Mouse (Mus musculus): ENCODE data around the gene Tmem269.

The Tmem269 gene

DNA sequence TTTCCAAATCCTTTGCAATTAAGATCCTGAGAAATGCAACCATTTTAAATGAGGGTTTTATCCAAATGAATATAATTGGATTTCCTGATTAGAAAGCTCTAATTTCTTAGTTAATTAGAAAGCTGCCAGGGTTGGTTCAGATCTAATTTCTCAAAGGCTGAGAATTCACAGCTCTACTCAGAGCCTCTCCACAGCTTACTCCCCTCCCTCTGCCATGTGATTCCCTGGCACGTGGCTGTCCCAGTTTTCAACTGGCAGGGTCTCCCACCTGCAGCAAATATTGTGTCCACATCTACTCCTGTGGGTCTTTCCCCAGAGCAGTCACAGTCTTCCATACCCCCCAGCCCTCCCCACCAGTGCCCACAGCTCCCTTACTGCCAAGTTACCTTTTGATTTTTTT is 34.5 kb downstream of the Tmem269 start:
- CTCF ChIA-PET, result interaction anchor here (0.9 kb wide), 1 partner anchor 10 kb away, joined by 3 read pairs; no protein-coding TSS in a partner anchor

DNA sequence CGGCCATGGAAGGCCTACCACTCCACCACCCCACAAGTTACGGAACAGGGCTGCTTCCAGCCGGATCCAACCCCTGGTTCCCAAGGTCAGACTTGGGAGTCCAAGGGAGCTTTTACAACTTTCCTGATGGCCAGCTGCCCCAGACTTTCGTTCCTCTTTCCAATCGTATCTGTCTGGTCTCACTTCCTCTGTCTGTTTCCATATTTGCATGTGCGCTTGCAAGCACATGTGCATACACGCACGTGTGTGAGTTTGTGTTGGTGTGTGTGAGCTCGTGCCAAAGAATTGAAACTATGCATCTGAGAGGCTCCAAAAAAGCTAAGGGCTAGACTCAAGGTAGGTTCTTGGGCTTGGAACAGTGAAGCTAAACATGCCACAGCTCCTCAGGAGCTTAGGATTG is 36.6 kb downstream of the Tmem269 start:
- CTCF ChIA-PET, result interaction anchor here (0.7 kb wide), 1 partner anchor 186 kb away, joined by 10 read pairs; no protein-coding TSS in a partner anchor

DNA sequence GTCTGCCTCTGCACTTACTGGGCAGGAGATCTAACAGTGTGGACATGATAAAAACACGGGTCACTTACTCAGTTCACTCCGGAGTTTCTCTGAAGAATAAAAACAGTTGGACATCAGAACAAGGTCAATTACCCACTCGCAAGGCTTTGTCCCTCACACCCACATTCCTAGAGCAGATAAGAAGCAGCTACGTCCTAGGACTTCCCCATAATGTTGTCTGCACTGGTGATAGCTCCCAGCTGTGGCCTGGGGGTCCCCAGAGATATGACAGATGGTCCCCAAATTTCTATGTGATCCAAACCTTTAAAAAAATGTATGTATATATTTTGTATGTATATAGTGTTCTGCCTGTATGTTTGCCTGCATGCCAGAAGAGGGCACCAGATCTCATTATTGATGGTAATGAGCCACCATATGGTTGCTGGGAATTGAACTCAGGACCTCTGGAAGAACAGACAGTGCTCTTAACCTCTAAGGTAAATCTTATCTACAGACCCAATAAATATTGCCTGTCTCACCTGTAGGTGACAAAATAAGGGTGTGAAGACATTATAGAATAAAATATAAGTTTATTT is 37.8 kb downstream of the Tmem269 start:
- CTCF ChIA-PET, result no interaction called here

DNA sequence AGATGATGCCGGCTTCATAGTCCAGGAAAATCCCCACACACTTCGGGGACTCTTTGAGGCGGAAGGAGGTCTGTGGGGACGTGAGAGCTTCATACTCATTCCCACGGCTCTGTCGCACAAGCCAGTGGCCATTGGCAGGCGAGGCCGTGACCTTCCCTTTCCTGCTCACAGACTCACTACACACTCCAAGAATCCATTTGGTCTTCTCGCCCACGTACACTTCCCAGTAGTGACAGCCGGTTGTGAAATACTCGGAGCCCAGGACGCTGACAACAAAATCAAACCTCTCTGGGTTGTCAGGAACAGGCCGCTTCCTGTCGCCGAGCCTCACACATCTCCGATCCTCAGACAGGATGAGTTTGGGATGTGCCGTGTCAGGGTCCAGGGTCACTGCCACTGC is 39.7 kb downstream of the Tmem269 start:
- CTCF ChIA-PET, result interaction anchor here (0.9 kb wide), 1 partner anchor 54 kb away, joined by 3 read pairs; no protein-coding TSS in a partner anchor

DNA sequence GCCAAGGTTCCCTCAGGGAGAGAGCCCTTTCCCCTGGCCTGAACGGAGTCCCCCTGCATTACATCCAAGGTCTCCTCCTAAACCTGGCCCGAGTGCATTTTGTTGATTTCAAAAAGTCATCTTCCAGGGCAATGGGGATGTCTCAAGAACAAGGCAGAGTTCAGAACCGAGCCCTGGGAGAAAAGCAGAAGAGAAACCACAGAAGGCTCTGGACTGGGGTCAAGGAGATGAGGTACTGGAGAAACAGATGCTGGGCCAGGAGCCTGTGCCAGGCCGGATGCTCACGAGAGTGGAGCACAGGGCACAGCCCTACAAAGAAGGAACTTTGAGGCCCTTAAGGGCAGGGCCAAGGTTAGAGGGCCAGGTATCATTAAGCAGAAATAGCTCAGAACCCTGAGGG is 40.3 kb downstream of the Tmem269 start:
- CTCF ChIA-PET, result interaction anchor here (0.6 kb wide), 1 partner anchor 528 kb away, joined by 5 read pairs; no protein-coding TSS in a partner anchor

DNA sequence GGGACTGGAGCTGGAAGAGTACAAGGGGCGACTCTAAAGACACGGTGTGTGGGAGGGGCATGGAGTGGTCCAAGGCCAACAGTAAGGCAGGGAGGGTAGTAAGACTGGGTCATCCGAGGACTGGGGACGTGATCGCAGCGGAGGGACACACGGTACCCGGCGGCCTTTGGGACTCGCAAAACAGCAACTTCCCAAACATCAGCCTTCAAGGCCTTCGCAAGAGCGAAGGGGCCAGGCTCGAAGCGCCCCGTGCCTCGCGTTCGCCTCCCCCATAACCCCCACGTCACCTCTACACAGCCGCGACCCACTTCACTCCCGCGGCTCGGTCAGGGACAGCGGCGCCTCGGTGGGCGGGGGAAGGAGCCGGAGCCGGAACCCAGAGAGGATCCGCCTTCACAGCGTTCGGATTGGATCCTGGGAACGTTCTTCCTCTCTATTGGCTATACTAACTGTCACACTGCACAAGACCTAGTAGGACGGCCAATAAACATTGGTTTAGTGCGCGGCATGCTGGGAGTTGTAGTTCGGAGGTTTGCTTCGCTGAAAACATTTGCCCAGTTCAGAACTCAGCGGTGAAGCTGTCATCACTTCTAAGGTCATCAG is 44.1 kb downstream of the Tmem269 start, which contains the start of gene Zfp691:
Gene Zfp691, minus strand, starts transcription at position 345 of the 603 bp plus-strand sequence.
- CTCF ChIA-PET, result no interaction called here

DNA sequence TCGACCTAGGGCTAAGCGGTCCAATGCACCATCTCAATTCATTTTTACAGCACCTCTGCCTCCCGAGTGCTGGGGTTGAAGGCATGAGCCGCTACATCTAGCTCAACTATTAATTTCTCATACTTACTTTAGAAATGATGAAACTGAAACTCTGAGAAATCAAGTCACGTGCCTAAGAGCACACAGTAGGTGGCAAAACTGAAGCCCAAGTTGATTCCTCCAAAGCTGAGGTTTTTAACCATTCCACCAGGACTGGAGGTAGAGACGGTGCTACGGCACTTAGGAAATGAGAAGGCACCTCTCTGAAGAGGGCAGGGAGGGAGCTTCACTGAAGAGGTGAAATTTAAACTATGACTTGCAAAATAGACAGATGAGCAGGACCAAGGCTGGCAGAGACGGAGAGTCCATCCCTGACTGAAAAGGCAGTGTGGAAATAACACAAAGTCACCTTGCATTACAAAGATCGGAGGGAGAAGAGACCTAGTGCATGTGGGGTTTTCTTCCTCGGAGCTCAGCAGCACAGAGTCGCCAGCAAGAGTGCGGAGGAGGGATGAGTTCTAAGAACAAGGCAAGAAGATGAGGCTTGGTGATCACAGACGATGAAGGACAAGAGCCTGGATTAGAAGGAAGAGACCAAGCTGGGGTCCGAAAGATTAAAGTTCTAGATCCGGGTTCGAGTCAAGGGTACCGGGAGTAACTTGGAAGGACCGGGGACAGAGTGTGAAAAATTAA is 44.9 kb downstream of the Tmem269 start:
- CTCF ChIA-PET, result interaction anchor here (0.5 kb wide), 2 partner anchors 17 to 35 kb away, joined by 3 read pairs; partner anchors contain the start of gene Ermap

DNA sequence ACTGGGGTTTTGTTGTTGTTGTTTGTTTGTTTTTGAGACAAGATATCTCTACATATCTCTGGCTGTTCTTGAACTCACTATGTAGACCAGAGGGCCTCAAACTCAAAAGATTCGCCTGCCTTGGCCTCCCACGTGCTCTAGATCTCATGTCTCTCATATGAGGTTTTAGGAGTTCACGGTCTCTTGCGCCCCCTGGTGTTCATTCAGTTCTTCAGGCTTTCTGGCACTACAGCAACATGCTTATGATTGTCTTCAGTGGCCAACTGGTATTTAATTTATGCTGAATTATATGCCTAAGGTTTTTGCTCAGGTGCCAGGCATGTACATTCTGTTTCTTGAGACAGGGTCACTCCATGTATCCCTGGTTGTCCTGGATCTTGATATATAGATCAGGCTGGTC is 50.4 kb downstream of the Tmem269 start:
- CTCF ChIA-PET, result no interaction called here

DNA sequence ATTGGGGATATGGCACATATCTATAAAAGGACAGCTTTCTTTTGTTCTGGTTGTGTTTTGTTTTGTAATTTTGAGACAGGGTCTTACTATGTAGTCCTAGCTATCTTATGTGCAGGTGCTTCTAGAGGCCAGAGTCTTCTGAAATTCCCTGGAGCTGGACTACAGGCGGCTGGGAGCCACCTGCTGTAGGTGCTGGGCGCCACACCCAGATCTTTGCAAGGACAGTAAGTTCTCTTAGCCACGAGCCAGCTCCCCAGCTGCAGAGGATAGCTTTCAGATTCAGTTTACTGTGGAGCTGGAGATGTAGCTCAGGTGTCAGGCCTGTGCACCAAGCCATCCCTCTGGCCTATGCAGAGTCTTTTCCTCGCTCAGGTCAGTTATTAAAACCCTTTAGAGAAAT is 50.9 kb downstream of the Tmem269 start:
- CTCF ChIA-PET, result interaction anchor here (0.6 kb wide), 1 partner anchor 56 kb away, joined by 4 read pairs; no protein-coding TSS in a partner anchor

DNA sequence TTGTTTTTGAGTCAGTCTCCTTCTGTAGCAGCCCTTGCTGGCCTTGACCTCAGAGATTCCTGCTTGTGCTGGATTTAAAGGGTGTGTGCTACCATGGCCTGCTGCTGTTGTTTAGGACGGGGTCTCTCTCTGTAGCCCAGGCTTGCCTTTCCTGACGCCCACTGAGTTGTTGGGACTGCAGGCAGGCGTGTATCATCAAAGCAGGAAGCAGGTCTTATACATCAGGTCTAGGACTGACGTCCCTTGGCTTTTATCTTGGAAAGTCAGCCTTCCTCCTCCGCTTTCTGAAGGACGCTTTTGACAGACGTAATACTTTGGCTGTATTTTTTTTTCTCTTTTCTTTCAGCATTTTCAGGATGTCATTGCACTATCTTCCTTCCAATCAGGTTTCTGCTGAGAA is 52.1 kb downstream of the Tmem269 start:
- CTCF ChIA-PET, result no interaction called here

DNA sequence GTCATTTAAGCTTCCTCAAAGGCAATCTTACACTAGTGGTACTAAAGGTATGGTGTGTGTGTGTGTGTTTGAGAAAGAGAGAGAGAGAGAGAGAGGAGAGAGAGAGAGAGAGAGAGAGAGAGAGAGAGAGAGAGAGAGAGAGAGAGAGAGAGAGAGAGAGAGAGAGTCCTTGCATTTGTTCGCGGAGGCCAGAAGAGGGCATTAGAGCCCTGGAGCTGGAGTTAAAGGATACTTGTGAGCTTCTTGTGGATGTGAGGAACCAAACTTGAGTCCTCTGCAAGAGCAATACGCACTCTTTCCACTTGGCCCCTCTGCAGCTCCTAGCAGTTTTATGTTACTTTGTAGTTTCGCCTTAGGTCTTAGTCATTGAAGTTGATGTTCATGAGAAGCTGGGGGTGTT is 55.0 kb downstream of the Tmem269 start:
- CTCF ChIA-PET, result interaction anchor here (0.6 kb wide), 1 partner anchor 158 kb away, joined by 4 read pairs; no protein-coding TSS in a partner anchor

DNA sequence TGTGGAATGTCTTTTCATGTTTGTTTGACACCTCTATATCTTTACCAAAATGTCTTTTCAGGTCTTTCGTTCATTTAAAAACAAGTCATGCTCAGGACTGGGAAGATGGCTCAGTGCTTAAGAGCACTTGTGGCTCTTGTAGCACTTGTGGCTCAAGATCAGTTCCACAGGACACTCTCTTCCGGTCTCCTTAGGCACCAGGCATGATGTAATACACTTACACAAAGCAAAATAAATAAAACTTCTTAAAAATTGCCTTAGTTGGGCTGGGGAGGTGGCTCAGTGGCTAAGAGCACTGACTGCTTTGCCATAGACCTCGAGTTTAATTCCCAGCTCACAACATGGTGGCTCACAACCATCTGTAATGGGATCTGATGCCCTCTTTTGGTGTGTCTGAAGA is 56.7 kb downstream of the Tmem269 start:
- CTCF ChIA-PET, result no interaction called here

DNA sequence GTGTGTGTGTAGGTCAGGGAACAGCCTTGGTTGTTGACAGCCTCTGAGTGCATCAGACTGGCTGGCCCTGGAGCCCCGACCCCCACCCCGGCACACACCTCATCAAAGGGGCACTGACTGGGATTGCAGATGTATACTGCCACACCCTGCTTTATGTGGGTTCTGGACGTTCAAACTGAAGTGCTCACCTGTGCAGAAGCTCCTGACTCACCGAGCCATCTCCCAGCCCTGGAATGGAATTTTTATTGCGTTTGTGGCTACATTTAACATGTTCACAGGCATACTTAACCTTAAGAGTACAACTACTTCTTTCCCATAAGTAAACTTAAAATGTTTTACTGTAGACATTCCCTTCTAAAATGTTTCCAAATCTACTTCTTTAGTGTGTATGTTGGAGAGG is 60.1 kb downstream of the Tmem269 start:
- CTCF ChIA-PET, result interaction anchor here (0.5 to 0.7 kb wide), 4 partner anchors 370 to 1771 kb away, joined by 3 to 6 read pairs (median 4); no protein-coding TSS in a partner anchor

DNA sequence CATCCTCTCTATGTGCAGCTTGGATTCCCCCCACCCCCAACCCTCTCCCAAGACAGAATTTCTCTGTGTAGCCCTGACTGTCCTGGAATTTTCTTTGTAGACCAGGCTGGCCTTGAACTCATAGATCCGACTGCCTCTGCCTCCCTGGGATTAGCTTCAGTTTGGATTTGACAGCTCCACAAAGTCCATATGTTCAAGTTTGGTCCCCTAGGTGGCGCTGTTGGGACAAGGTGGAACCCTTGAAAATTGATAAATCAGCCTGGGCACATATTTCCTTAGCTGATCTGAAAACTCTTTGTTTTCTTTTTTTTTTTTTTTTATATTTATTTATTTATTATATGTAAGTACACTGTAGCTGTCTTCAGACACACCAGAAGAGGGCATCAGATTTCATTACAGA is 60.8 kb downstream of the Tmem269 start:
- CTCF ChIA-PET, result interaction anchor here (0.6 kb wide), 2 partner anchors 35 to 1608 kb away, joined by 3 to 4 read pairs; no protein-coding TSS in a partner anchor

Data from spleen, embryonic (tissue).